Mouse (Mus musculus): ENCODE data around the gene Otulinl.

GRCm38 (mm10) chr15:27616159-27616558, 65.2 kb downstream of the Otulinl start:
- no peak for TF ChIP-seq GATA1 (IDR thresholded peaks at IDR 0.05; ENCODE audit: borderline replicate concordance, low read length)
- no peak for TF ChIP-seq FLI1 (IDR thresholded peaks at IDR 0.05; ENCODE audit: low read length)
